8 mouse cellular contexts compared by ENCODE assay signal in genomic region chr10:71326789-71327188, GRCm38 (mm10). TPM values are rescaled to one million over a fixed set of nuclear protein-coding genes. Genes with fewer than 3 reads are reported as not detected.
DNase-seq lines count a peak whose midpoint lies in the region; TF ChIP-seq lines count a peak whose summit lies in the region.

No protein-coding gene starts in this region.

- H3K4me1 ChIP-seq in lung, adult 2 months (ENCODE audit: control insufficient read depth, insufficient read depth, low read length): no peaks in the 10 kb centered on the region

- TF ChIP-seq POLR2A in lung, adult 2 months (IDR thresholded peaks at IDR 0.05; ENCODE audit: borderline replicate concordance, extremely low read depth, low read depth, low read length): no peak

- peak; percentile 89 for TF ChIP-seq CTCF in lung, adult 2 months (IDR thresholded peaks at IDR 0.05; ENCODE audit: insufficient read depth, low read length)

- H3K4me3 ChIP-seq in lung, adult 2 months (replicated peaks; ENCODE audit: extremely low read depth, low read depth, low read length): no peak overlapping the region

- peak; percentile 67 for DNase-seq in A20 (ENCODE audit: low read depth, low spot score)
- peak; percentile 54 for DNase-seq in Muller cell, postnatal 12 days (ENCODE audit: inconsistent ontology term)
- DNase-seq in cerebellum, adult 9-11 months: peak; percentile 62
- peak; percentile 72 for DNase-seq in gastrocnemius, adult 18-20 months (ENCODE audit: low spot score)
- DNase-seq in kidney, postnatal 10 days: peak; percentile 82
- DNase-seq in lung, adult 2 months: peak; percentile 74
- peak; percentile 54 for DNase-seq in right cerebral cortex, adult 18-20 months
- peak; percentile 38 for DNase-seq in urinary bladder, adult 2 months (ENCODE audit: low spot score)

- 8% methylated on average over 7 of the region's 7 CpGs for WGBS in lung, adult 2 months

RNA-seq across cellular contexts. Expression of gene Cisd1, which starts 18.0 kb away (rescaled TPM):
- 100 to 1,000 TPM; 235 to 236 TPM for total RNA-seq in gastrocnemius, adult 18-20 months (2021)
- polyA plus RNA-seq in lung, adult 2 months (2012; rRNA removed): 35.7 and 40.6 TPM in 2 replicates
- 122 and 128 TPM in 2 replicates for polyA plus RNA-seq in urinary bladder, adult 2 months (2012; rRNA removed)

RNA-seq across cellular contexts. Expression of gene Ipmk, which starts 20.8 kb away (rescaled TPM):
- 10 to 100 TPM; 18.0 to 19.4 TPM for total RNA-seq in gastrocnemius, adult 18-20 months (2021)
- polyA plus RNA-seq in lung, adult 2 months (2012; rRNA removed): 12.2 and 12.4 TPM in 2 replicates
- 12.0 and 12.7 TPM in 2 replicates for polyA plus RNA-seq in urinary bladder, adult 2 months (2012; rRNA removed)

RNA-seq across cellular contexts. Expression of gene Ube2d1, which starts 41.7 kb away (rescaled TPM):
- 100 to 1,000 TPM; 170 to 210 TPM for total RNA-seq in gastrocnemius, adult 18-20 months (2021)
- 31.4 and 34.3 TPM in 2 replicates for polyA plus RNA-seq in lung, adult 2 months (2012; rRNA removed)
- 79.4 and 103 TPM in 2 replicates for polyA plus RNA-seq in urinary bladder, adult 2 months (2012; rRNA removed)
